Mouse (Mus musculus) liver, embryonic 16.5 days (tissue): ENCODE measurements around the gene Pias4. TPM values are rescaled to one million over a fixed set of nuclear protein-coding genes. Genes with fewer than 3 reads are reported as not detected.

Source experiments
- ATAC-seq: fragments of 200-750 bp; cut with Nextera tagmentation; 2 replicates; pipeline ENCODE4 v1.8.0; 2017; ENCODE audit warnings: low read depth, mild to moderate bottlenecking, moderate number of reproducible peaks, moderate library complexity
- H3K27ac ChIP-seq: fragments of 300-500 bp; sonication (generic); 2 replicates; pipeline ENCODE4 v1.5.1; 2014; ENCODE audit warnings: mild to moderate bottlenecking, low read length
- H3K27me3 ChIP-seq: fragments of 300-500 bp; sonication (generic); 2 replicates; pipeline ENCODE4 v1.6.1; 2014; ENCODE audit warnings: low read depth, low read length, mixed read lengths; ENCODE audit not compliant: control insufficient read depth, insufficient read depth
- H3K36me3 ChIP-seq: fragments of 300-500 bp; sonication (generic); 2 replicates; pipeline ENCODE4 v1.6.1; 2014; ENCODE audit warnings: mild to moderate bottlenecking; ENCODE audit not compliant: control insufficient read depth, insufficient read depth
- H3K4me1 ChIP-seq: fragments of 300-500 bp; sonication (generic); 2 replicates; pipeline ENCODE4 v1.6.1; 2014; ENCODE audit warnings: low read depth, low read length, mixed read lengths; ENCODE audit not compliant: control insufficient read depth
- H3K4me2 ChIP-seq: fragments of 300-500 bp; sonication (generic); 2 replicates; pipeline ENCODE4 v1.6.1; 2014; ENCODE audit warnings: low read depth, low read length, mixed read lengths
- H3K4me3 ChIP-seq: fragments of 300-500 bp; sonication (generic); 2 replicates; pipeline ENCODE4 v1.5.1; 2014; ENCODE audit warnings: low read depth, mild to moderate bottlenecking, low read length
- H3K9ac ChIP-seq: fragments of 300-500 bp; sonication (generic); 2 replicates; pipeline ENCODE4 v1.6.1; 2014; ENCODE audit warnings: low read depth, low read length
- H3K9me3 ChIP-seq: fragments of 300-500 bp; sonication (generic); replicated peaks from 2 replicates; pipeline ENCODE4 v1.6.1; 2016; ENCODE audit warnings: low read length; ENCODE audit not compliant: control insufficient read depth
- WGBS: fragments of 180-500 bp; shearing (Covaris S2); extraction: QIAGEN DNeasy Blood & Tissue Kit; methylation state at CpG from one replicate; pipeline ENCODE4 v1.1.7; 2014; ENCODE audit not compliant: insufficient replicate concordance; 5-methylcytosine and 5-hydroxymethylcytosine counted together
- polyA plus RNA-seq: library from polyadenylated mRNA; unstranded; fragments of >200 nt; fragmentation: Nextera tagmentation; extraction: Ambion mirVana; gene quantifications from 2 replicates; pipeline ENCODE4 v1.2.1, GENCODE M21; 2015

The Pias4 gene
- polyA plus RNA-seq, 1 experiment from 2014 or later: 22.1 TPM

DNA sequence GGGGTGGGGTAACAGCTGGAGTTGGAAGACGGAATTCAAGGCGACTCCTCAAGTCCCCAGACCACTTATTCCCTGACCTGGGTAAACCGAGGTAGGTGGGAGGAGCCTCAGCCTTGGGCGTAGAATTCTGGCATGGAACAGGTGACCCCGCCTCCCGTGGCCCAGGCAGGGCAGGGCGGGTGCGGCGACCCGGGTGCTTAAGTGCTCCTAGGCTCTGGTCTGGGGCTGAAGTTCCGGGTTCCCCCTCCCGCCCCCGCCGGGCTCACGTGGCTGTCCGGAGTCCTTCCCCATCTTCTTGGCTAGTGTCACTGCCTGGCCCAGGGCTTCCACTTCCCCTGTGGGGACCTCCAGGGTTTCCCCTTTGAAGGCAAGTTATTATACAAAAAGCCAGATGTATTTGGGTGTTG lies 33.5 kb downstream of the Pias4 start:
- WGBS: 3% methylated on average over 16 of the region's 16 CpGs
- H3K9ac ChIP-seq: peak overlapping the region; percentile 99
- peak overlapping the region; percentile 99 for H3K27ac ChIP-seq
- H3K4me2 ChIP-seq: peak overlapping the region; percentile 94
- ATAC-seq: peak; percentile 5; the same call in 1 of the 2 replicates
- no peaks in the 10 kb centered on the region for H3K27me3 ChIP-seq
- no peaks in the 10 kb centered on the region for H3K36me3 ChIP-seq
- H3K9me3 ChIP-seq: no peaks in the 10 kb centered on the region
- peak overlapping the region; percentile 97 for H3K4me3 ChIP-seq
- peaks cover 37% of the 10 kb centered on the region for H3K4me1 ChIP-seq

DNA sequence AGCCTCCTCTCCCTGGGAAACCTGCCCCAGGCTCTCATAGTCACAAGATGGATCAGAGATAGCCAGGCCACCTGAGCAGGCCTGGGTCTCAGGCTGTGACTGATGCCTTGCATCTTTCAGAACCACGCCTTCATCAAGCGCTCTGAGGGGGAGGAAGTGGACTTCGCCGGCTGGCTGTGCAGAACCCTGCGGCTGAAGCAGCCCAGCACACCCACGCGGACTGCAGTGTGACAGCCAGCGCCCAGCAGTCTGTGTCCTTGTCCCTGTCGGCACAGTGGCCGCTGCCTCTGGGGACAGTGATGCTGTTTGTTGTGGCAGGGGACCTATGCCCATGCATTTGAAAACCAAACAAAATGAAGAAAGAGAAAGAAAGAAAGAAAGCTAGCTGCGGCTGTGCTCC lies 44.2 kb downstream of the Pias4 start:
- Histone ChIP-seq H3K4me2 (no peak overlapping the region), H3K4me3 (no peak overlapping the region), H3K36me3 (peaks cover 29% of the 10 kb centered on the region), H3K27ac (no peak overlapping the region), H3K27me3 (no peaks in the 10 kb centered on the region), H3K4me1 (peaks cover 13% of the 10 kb centered on the region), H3K9me3 (no peaks in the 10 kb centered on the region), H3K9ac (no peak overlapping the region)
- no peak for ATAC-seq
- 73% methylated on average over 11 of the region's 11 CpGs for WGBS

DNA sequence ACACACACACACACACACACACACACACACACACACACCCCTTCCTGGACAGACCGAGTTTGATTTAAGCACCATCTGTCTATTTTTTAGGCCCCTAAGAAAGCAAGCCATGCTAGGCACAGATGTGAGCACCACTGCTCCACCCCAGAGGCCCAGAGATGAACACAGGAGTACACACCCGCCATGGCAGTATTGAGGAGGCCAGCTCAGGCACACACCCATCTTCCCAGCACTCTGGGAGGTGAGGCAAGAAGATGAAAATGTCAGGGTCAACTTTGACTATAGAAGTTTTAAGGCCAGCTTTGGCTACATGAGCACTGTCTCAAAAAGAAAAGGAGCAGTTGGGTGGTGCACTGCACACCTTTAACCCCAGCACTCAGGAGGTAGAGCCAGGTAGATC lies 44.8 kb downstream of the Pias4 start:
- Histone ChIP-seq H3K27me3 (no peaks in the 10 kb centered on the region), H3K36me3 (peaks cover 32% of the 10 kb centered on the region), H3K27ac (no peak overlapping the region), H3K4me3 (no peak overlapping the region), H3K9ac (no peak overlapping the region), H3K4me2 (no peak overlapping the region), H3K9me3 (no peaks in the 10 kb centered on the region), H3K4me1 (peaks cover 7% of the 10 kb centered on the region; the same call in 1 of the 2 replicates)
- no peak for ATAC-seq
- 37% methylated on average over 2 of the region's 2 CpGs for WGBS

DNA sequence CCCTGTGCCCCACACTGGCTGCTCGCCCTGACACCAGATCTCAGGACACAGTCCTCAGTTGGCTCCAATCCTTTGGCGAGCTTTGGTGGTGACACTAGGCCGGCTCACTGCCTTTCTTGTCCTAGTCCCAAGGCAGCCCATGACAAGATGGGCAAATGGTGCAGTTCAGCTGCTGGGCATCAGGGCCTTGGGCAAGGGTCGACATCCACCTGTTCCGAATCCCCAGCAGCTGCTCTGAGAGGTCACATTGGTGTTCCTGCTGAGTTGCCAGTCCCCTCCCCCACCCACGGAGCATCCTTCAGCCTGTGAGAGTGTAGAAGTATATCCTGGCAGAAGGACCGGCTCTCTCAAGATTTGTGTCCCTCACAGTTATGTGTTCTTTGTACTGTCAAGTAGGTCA lies 47.1 kb downstream of the Pias4 start:
- H3K36me3 ChIP-seq: peaks cover 45% of the 10 kb centered on the region
- ATAC-seq: no peak
- H3K4me1 ChIP-seq: peaks cover 6% of the 10 kb centered on the region; the same call in 1 of the 2 replicates
- H3K4me3 ChIP-seq: no peak overlapping the region
- no peak overlapping the region for H3K27ac ChIP-seq
- H3K27me3 ChIP-seq: no peaks in the 10 kb centered on the region
- no peak overlapping the region for H3K9ac ChIP-seq
- no peak overlapping the region for H3K4me2 ChIP-seq
- H3K9me3 ChIP-seq: no peaks in the 10 kb centered on the region
- 78% methylated on average over 7 of the region's 7 CpGs for WGBS

DNA sequence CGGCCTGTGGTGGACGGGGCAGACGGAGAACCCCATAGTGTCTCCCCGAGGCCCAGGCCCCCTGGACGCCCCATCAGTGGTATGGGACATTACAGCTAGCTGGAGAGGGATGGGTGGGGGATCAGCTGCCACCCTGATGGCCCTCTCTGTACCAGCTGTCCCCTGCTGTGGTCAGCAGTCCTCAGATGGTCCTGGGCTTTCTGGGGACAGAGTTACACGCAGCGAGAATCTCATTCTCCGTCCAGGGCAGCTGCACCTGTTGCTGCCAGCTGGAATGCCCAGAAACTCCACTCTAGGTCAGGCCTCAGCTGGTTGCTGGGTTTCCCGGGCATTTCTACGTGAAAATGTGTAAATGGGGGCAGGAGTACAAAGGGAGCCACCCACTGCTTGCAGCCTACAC lies 48.1 kb downstream of the Pias4 start:
- H3K27me3 ChIP-seq: no peaks in the 10 kb centered on the region
- peaks cover 51% of the 10 kb centered on the region for H3K36me3 ChIP-seq
- H3K27ac ChIP-seq: no peak overlapping the region
- no peak overlapping the region for H3K9ac ChIP-seq
- no peaks in the 10 kb centered on the region for H3K9me3 ChIP-seq
- no peak overlapping the region for H3K4me2 ChIP-seq
- WGBS: 88% methylated on average over 10 of the region's 10 CpGs
- no peak for ATAC-seq
- no peak overlapping the region for H3K4me3 ChIP-seq
- H3K4me1 ChIP-seq: peaks cover 6% of the 10 kb centered on the region; the same call in 1 of the 2 replicates

DNA sequence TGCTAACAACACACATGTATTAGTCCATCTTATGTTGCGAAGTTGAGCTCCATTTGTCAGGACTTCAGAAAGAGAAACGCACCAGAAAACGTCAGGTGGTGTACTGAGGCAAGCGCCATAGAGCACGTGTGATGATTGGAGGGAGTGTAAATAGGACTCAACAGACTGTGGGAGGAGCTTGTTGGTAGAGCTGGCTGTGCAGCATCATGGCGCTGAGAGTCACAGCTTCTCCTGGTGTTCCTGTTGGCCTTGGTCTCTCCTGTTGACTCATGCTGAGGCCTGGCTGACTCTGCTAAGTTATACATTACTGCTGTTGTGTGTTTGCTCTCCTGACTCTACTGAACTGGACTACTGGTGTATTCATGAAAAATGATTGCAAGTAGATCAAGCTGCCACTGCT lies 54.8 kb downstream of the Pias4 start:
- H3K36me3 ChIP-seq: peaks cover 49% of the 10 kb centered on the region

DNA sequence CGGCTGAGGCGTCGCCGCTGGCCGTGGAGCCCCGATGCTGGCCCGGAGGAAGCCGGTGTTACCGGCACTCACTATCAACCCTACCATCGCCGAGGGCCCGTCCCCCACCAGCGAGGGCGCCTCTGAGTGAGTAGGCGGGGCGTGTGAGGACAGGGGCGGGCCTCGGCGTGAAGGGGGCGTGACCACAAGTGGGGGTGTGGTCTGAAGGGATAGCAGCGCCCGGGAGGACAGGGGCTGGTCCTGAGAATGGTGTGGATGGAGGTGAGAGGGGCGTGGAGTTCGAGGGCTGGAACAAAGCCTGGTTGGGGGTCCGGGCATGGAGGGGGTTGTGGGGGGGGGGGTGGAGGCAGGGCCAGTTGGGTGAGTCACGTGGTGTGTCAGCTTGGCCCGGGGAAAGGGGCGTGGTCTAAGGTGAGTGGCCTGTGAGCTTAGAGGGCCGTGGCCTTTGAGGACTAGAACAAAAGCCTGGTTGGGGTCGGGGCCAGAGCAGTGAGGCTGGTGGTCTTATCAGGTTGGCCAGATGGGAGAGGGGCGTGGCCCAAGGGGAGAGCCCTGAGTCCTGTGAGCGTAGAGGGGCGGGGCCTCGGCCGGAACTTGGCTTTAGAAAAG lies 61.5 kb downstream of the Pias4 start:
- H3K4me3 ChIP-seq: peak overlapping the region; percentile 97
- H3K9ac ChIP-seq: peak overlapping the region; percentile 96
- peaks cover 44% of the 10 kb centered on the region for H3K4me1 ChIP-seq
- H3K27ac ChIP-seq: peak overlapping the region; percentile 100
- H3K36me3 ChIP-seq: peaks cover 22% of the 10 kb centered on the region
- H3K9me3 ChIP-seq: no peaks in the 10 kb centered on the region
- under 1% methylated on average over 35 of the region's 35 CpGs for WGBS
- no peaks in the 10 kb centered on the region for H3K27me3 ChIP-seq
- H3K4me2 ChIP-seq: peak overlapping the region; percentile 87
- peak; percentile 82 for ATAC-seq

More for the DNA sequence above, 54.8 kb downstream of the Pias4 start:
- Histone ChIP-seq H3K27me3 (no peaks in the 10 kb centered on the region), H3K27ac (peak overlapping the region; percentile 30; the same call in 1 of the 2 replicates), H3K9ac (no peak overlapping the region), H3K4me2 (no peak overlapping the region), H3K4me1 (peaks cover 21% of the 10 kb centered on the region), H3K4me3 (no peak overlapping the region), H3K9me3 (no peaks in the 10 kb centered on the region)
- WGBS: 76% methylated on average over 6 of the region's 6 CpGs
- ATAC-seq: peak; percentile 40

DNA sequence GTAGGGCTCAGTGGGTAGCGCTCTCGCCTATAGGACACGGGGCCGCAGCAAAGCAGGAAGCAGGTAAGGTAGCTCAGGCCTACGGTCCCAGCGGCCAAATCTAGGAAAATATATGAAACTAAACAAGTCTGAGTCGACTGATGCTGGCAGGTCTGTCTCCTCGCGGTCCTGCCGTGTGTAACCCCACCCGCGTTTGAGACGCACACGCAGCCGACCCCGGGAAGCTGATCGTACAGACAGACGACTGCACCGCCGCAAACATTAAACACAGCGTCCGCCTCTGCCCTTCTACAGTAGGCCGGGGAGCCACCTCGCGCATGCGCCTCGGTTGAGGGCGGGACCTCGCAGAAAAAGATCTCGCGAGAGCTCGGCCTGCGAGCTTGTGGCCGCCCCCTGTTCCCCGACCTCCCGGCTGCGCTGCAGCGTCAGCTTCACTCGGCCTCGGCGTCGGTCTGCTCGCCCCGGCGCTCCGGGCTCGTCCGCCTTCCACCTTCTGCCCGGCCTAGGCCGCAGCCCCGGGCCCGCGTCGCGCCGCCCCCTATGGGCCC lies 62.1 kb downstream of the Pias4 start, which contains the start of gene Map2k2:
TSS of gene Map2k2 (plus strand) at position 351 of the 548 bp plus-strand sequence.
- no peaks in the 10 kb centered on the region for H3K27me3 ChIP-seq
- WGBS: 0% methylated on average over 56 of the region's 56 CpGs

More for the DNA sequence above, 62.1 kb downstream of the Pias4 start, which contains the start of gene Map2k2:
- Histone ChIP-seq H3K9me3 (no peaks in the 10 kb centered on the region), H3K9ac (peak within 1 kb of the TSS; percentile 96), H3K27ac (peak within 1 kb of the TSS; percentile 100), H3K4me2 (peak within 1 kb of the TSS; percentile 87), H3K36me3 (peaks cover 20% of the 10 kb centered on the region), H3K4me1 (peaks cover 46% of the 10 kb centered on the region), H3K4me3 (peak within 1 kb of the TSS; percentile 97)
- peak; percentile 92 for ATAC-seq
